Mouse (Mus musculus) CD4-positive helper T cell, adult 2 months (primary cell): ENCODE results near the gene Slc16a2.
A peak's percentile ranks its signal among the peaks of the same experiment; 100 is the strongest.

Source experiments
- DNase-seq: peaks from one replicate; pipeline ENCODE4 v3.0.0-alpha.2; 2012; ENCODE audit warnings: low read depth, missing footprints, low spot score

Gene Slc16a2

GRCm38 (mm10) chrX:103821832-103822196, at the start of gene Slc16a2:
Gene Slc16a2 (minus strand): TSS chrX:103821983.
- peak; percentile 62 for DNase-seq

GRCm38 (mm10) chrX:103863502-103863901, 41.7 kb upstream of the Slc16a2 start:
- DNase-seq, result no peak

- DNase-seq, result no peak
These were observed 41.1 kb upstream of the Slc16a2 start for GRCm38 (mm10) chrX:103862877-103863276.

GRCm38 (mm10) chrX:103845266-103845665, 23.5 kb upstream of the Slc16a2 start:
- DNase-seq, result no peak

- DNase-seq, result no peak
These were observed 7.1 kb upstream of the Slc16a2 start for GRCm38 (mm10) chrX:103828836-103829235.

GRCm38 (mm10) chrX:103822271-103822811, 558 bp upstream of the Slc16a2 start:
- no peak for DNase-seq

- peak; percentile 7 for DNase-seq
These were observed 470 bp downstream of the Slc16a2 start for GRCm38 (mm10) chrX:103821195-103821831.

- no peak for DNase-seq
These were observed 1.2 kb downstream of the Slc16a2 start for GRCm38 (mm10) chrX:103820307-103821194.

- no peak for DNase-seq
These were observed 2.5 kb downstream of the Slc16a2 start for GRCm38 (mm10) chrX:103819253-103819652.

GRCm38 (mm10) chrX:103812690-103813089, 9.1 kb downstream of the Slc16a2 start:
- no peak for DNase-seq

- no peak for DNase-seq
These were observed 11.3 kb downstream of the Slc16a2 start for GRCm38 (mm10) chrX:103810483-103810882.

GRCm38 (mm10) chrX:103806373-103806772, 15.4 kb downstream of the Slc16a2 start:
- DNase-seq, result no peak

GRCm38 (mm10) chrX:103796961-103797360, 24.8 kb downstream of the Slc16a2 start:
- DNase-seq, result no peak

- DNase-seq, result no peak
These were observed 26.3 kb downstream of the Slc16a2 start for GRCm38 (mm10) chrX:103795506-103795905.

GRCm38 (mm10) chrX:103791329-103791728, 30.5 kb downstream of the Slc16a2 start:
- no peak for DNase-seq

GRCm38 (mm10) chrX:103785681-103786080, 36.1 kb downstream of the Slc16a2 start:
- no peak for DNase-seq

GRCm38 (mm10) chrX:103776412-103776811, 45.4 kb downstream of the Slc16a2 start:
- no peak for DNase-seq

- DNase-seq, result no peak
These were observed 75.6 kb downstream of the Slc16a2 start for GRCm38 (mm10) chrX:103746197-103746596.

GRCm38 (mm10) chrX:103744171-103745039, 77.4 kb downstream of the Slc16a2 start:
- no peak for DNase-seq

- DNase-seq, result no peak
These were observed 79.8 kb downstream of the Slc16a2 start for GRCm38 (mm10) chrX:103742057-103742315.

GRCm38 (mm10) chrX:103741215-103742056, 80.3 kb downstream of the Slc16a2 start:
- no peak for DNase-seq
